Mouse (Mus musculus) CH12.LX (cell line): Measurements from ENCODE around the gene Comtd1.

Source experiments
- CTCF ChIP-seq, 2 experiments: IDR thresholded peaks in 1 of 2; conservative IDR thresholded peaks in 1 of 2; 2 replicates each; pipeline ENCODE4 v1.5.1; 2011 to 2012; ENCODE audit warnings: low read depth in 2 of 2, low read length in 2 of 2, improper control_type of control experiment in 1 of 2, inconsistent platforms in 1 of 2, mild to moderate bottlenecking in 1 of 2, moderate library complexity in 1 of 2
- EP300 ChIP-seq: IDR thresholded peaks from 2 replicates; pipeline ENCODE4 v1.6.1; 2011; ENCODE audit warnings: low read length, improper control_type of control experiment
- HCFC1 ChIP-seq: IDR thresholded peaks from 2 replicates; pipeline ENCODE4 v1.6.1; 2012; ENCODE audit warnings: low read depth, mild to moderate bottlenecking, inconsistent platforms, low read length, improper control_type of control experiment
- JUND ChIP-seq: conservative IDR thresholded peaks from 2 replicates; pipeline ENCODE4 v1.6.1; 2011; ENCODE audit warnings: low read depth, low read length, improper control_type of control experiment
- MAX ChIP-seq: IDR thresholded peaks from 2 replicates; pipeline ENCODE4 v1.6.1; 2011; ENCODE audit warnings: low read length, improper control_type of control experiment
- MYC ChIP-seq: IDR thresholded peaks from 2 replicates; pipeline ENCODE4 v1.6.1; 2011; ENCODE audit warnings: low read depth, mild to moderate bottlenecking, improper control_type of control experiment, low read length
- POLR2A ChIP-seq: IDR thresholded peaks from 2 replicates; pipeline ENCODE4 v1.6.1; 2011; ENCODE audit warnings: low read depth, mild to moderate bottlenecking, improper control_type of control experiment, low read length
- RCOR1 ChIP-seq: conservative IDR thresholded peaks from 2 replicates; pipeline ENCODE4 v1.6.1; 2012; ENCODE audit warnings: low read depth, mild to moderate bottlenecking, inconsistent platforms, low read length, improper control_type of control experiment
- SIN3A ChIP-seq: IDR thresholded peaks from 2 replicates; pipeline ENCODE4 v1.6.1; 2012; ENCODE audit warnings: low read length, improper control_type of control experiment, inconsistent platforms
- ZC3H11A ChIP-seq: IDR thresholded peaks from 2 replicates; pipeline ENCODE4 v1.6.1; 2012; ENCODE audit warnings: low read depth, mild to moderate bottlenecking, inconsistent platforms, low read length, improper control_type of control experiment

DNA sequence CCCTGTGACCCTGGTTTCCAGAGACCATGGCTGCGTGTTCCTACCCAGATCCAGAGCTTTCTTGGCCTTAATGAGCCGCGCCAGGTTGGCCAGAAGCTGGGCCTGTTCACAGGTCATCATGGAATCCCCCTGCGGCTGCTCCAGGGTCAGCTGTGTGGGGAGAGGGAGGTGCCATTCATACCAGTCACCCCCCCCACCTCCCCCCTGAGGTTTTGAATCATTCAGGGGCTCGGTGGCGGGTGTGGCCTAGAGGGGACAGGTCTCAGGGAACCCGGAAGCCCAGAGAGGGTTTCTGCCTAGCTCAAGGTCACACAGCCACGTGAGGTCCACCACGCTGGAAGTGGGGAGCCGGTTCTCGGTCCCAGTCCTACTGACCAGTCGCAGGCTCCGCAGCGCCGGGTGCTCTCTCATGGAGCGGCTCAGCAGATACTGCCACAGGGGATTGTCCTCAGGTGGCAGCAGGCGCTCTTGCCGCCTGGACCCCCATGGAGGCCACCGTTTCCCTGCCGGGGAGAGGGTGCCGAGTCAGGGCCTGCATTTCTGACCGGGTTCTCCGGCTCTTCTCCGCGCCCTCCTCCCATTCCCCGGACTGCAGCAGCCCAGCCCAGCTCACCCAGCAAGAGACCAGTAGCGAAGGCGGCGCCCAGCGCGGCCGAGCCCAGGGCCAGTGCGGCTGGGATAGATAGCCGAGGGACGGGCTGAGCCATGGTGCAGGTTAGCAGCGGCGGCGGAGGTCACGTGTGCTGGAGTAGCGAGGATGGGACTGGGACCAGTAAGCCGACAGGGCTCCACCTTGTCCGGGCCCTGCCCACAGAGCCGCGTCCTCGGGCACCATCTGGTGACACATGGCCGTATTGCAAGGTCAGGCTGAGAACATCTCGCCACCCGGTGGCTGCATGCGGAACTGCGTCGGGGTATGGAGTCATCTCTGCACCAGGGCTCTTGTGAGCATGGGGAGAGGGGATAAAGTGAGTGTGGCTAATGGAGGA lies at the start of gene Comtd1:
- peak; percentile 53 for TF ChIP-seq HCFC1
- peak; percentile 63; the same call in 1 of the 2 replicates for TF ChIP-seq POLR2A
- peak; percentile 76; the same call in 1 of the 2 replicates for TF ChIP-seq MYC
- peak; percentile 40 for TF ChIP-seq ZC3H11A
- TF ChIP-seq CTCF (conservative IDR thresholded peaks at IDR 0.05 in 1 of 2, IDR thresholded peaks at IDR 0.05 in 1 of 2; ENCODE audit: low read depth in 2 of 2, low read length in 2 of 2), result peak; percentile 96 to 100
- TF ChIP-seq RCOR1, result peak; percentile 53; the same call in 1 of the 2 replicates
- TF ChIP-seq EP300, result no peak; the same call in 1 of the 2 replicates
- TF ChIP-seq MAX, result peak; percentile 90
- no peak for TF ChIP-seq JUND
- peak; percentile 81 for TF ChIP-seq SIN3A
